Mouse (Mus musculus) gastrocnemius, postnatal 25 days (tissue): Measurements from ENCODE around the gene Alkbh1. TPM values are rescaled to one million over a fixed set of nuclear protein-coding genes. Genes with fewer than 3 reads are reported as not detected.

Experiments used
- DNase-seq: peaks from one replicate; pipeline ENCODE4 v3.0.0; 2022
- total RNA-seq, 2 experiments: library from RNA; stranded (reverse); gene quantifications; 1 replicate in 1 of 2; 2 replicates in 1 of 2; pipeline ENCODE4 v1.2.3; 2021

Gene Alkbh1
- total RNA-seq, 2 experiments from 2014 or later: 4.2 to 5.1 TPM

GRCm38 (mm10) chr12:87418921-87419320, 24.9 kb downstream of the Alkbh1 start:
- DNase-seq: no peak

- DNase-seq: no peak
These were observed 27.1 kb downstream of the Alkbh1 start for GRCm38 (mm10) chr12:87416690-87417089.

- no peak for DNase-seq
These were observed 28.5 kb downstream of the Alkbh1 start for GRCm38 (mm10) chr12:87415358-87415757.

GRCm38 (mm10) chr12:87413179-87413790, 30.5 kb downstream of the Alkbh1 start:
- DNase-seq: peak; percentile 22

- no peak for DNase-seq
These were observed 32.8 kb downstream of the Alkbh1 start for GRCm38 (mm10) chr12:87410999-87411398.

DNA sequence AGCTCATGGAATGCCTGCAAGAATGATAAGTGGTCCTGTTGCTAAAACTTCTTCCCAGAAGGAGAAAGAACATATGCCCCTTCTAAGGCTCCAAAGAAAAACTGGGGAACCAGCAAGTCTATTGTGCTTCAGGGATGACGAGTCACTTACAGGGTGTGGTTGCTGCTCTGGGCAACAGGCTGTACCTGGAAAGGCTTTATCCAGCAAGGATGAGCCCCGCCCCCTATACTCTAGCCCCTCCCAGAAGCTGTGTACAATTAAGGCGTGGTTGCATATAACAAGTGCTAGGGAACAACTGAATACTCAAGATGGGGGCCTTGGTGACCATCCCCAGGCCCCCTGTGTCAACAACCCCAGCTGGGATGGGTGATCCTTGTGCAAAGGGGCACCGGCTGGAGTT, 34.7 kb downstream of the Alkbh1 start:
- no peak for DNase-seq

DNA sequence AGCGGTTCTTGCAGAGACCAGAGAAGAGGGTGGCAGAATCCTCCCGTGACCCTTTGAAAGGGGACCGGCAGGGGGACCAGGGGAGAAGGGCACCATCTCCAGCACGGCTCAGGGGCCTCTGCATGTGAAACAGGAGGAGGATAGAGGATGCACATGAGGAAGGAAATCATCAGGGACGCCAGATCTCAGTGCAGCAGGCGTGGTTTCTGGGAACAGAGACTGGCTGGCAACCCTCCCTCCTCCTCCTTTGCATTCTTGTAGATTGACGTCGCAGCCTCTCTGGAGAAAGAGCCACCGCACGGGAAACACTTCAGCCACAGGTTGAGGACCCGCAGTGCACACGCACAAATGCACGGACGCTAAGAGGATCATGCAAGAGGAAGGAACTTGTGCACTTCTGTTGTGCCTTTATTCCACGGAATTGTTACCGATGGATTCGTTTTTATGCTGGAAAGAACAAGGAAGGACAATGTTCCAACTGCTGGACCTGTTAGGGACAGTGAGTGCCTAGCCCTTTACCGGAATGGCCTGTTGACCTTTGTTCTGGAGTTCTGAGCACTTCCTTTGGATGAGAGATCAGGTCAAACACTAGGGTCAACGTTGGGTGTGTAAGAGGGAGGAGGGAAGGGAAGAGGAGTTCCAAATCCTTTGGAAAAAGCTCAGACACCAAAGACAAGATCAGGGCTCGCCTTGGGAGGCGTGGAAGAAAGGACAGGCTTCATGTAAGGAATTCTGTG, 35.8 kb downstream of the Alkbh1 start:
- peak; percentile 24 for DNase-seq

GRCm38 (mm10) chr12:87405721-87406120, 38.1 kb downstream of the Alkbh1 start:
- no peak for DNase-seq

DNA sequence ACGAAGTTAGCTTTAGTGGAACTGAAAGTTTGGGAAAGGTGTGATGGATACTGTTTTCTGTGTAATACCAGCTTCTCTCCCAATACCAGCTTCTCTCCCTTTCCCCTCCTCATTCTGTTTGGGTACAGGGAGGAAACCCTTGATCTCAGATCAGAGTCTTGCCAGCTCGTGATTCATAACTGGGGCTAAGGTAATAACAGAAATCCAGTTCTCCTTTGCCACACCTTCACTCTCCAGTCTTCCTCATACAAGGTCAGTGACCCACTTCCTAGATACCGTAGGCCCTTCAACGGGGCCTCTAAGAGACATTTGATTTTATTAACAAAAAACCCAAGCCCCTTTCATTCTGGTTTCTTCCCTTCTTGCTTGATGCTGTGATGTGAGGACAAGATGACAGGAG, 38.7 kb downstream of the Alkbh1 start:
- DNase-seq: no peak

DNA sequence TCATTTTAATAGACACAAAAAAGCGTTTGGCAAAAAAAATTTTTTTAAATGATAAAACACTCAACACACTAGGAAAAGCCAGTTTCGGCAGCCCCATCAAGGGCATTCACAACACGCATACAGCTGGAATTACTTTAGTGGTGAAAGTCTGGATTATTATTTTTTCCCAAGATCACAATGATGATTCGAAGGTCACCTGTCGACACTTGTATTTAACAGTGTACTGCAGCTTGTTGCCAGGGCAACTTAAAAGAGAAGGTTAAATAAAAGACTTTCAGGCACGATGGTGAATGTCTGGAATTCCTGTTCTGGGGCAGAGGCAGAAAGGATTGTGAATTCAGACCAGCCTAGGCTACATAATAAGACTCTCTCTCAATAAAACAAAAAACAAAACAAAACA, 41.9 kb downstream of the Alkbh1 start:
- DNase-seq: no peak

GRCm38 (mm10) chr12:87399119-87399819, 44.5 kb downstream of the Alkbh1 start:
- DNase-seq: no peak

DNA sequence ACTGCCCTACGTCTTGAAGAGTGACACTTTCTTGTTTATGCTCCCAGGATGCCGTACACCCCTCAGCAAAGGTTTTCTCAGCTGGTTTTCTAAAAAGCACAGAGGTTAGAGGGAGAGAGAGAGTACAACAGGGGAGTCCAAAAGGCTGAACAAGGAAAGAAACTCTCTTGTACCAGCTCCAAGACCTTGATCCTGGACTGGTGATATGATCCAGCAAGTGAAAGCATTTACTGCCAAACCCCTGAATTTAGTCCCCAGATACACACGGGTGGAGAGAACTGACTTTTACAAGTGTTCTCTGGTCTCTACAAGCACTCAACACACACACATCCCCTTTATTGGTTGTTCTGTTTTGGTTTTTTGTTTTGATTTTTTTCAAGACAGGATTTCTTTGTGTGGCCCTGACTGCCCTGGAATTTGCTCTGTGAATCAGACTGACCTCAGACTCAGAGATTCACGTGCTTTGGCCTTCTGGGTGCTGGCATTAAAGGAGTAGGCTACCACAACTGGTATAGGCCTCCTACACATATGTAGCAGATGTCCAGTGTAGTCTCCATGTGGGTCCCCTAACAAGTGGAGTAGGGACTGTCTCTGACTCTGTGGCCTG, 45.9 kb downstream of the Alkbh1 start:
- DNase-seq: no peak

- DNase-seq: no peak
These were observed 46.7 kb downstream of the Alkbh1 start for GRCm38 (mm10) chr12:87397126-87397525.

GRCm38 (mm10) chr12:87394316-87394715, 49.5 kb downstream of the Alkbh1 start:
- DNase-seq: no peak

DNA sequence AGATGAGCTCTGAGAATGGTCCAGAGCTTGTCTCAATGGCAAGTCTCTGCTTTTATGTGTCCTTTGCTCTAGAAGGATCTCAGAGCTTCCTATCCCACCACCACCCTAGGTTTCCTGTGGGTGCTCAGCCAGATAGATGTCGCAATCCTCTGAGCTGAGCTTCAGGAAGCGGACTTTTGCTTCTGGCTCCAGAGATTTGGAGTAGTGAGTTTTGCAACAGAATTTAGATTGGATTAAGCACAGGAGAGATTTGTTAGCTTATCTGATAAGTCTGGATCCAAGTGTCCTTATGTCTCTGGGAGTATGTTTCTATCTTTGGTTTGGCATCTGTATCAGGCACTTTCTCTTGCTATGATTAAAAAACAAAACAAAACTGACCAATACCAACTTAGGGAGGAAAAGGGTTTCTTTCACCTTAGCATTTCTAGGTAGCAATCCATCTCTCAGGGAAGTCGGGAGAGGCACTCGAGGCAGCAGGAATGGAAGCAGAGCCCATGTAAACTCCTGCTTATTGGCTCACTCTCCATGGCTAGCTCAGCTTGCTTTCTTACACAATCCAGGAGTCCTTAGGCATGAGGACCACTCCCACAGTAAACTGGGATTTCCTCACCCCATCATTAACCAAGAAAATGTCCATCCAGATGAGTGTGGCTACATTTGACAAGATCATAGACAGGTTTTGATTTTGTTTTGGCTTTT, 50.2 kb downstream of the Alkbh1 start:
- DNase-seq: no peak

GRCm38 (mm10) chr12:87391355-87391754, 52.5 kb downstream of the Alkbh1 start:
- DNase-seq: no peak

DNA sequence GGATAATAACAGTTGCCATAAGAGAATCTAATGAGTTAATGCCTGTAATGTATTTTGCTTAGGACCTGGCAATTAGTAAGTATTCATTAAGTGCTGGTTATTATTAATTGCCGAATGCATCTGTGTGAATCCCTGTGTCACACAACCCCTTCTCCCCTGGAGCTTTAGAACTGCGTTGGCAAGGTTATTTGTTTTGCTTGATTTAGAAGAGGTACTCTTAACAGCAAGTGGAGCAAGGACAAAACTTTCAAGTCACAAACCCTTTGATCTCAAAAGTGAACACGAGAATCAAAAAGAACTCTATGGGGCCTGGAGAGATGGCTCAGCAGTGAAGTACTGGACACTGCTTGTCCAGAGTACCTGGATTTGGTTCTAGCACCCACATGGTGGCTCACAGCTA, 54.6 kb downstream of the Alkbh1 start:
- DNase-seq: no peak

DNA sequence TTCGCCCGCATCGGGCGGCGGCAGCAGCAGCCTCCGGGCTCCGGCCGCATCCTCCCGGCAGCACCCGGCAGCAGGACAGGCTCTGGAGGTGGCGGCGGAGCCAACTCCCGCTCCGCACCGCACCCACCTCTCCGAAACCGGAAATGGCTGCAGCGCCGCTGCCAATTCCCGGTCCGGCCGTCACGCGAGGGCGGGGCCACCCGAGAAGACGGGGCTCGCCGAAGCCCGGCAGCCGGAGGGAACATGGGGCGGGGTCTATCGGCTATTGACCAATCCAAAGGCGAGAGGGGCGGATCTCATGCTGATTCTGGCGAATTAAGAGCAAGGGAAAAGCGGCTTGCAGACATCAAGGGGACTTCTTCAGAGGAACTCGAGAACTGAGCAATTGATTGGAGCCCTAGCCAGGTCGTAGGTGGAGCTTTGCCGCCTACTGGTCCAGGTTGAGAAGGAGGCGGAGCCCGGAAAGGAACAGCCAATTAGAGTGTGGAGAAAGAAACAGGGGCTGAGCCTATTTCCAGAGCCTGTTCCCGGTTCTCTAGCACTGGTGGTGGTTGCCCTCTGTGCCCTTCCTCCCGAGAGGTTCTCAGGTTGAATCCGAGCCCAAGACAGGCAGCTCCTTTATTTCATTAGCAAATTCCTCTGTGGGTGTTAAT, 55.6 kb downstream of the Alkbh1 start, which contains the start of gene Sptlc2:
Gene Sptlc2 (minus strand): TSS at position 234 of the 653 bp plus-strand sequence.
- DNase-seq: peak; percentile 100

DNA sequence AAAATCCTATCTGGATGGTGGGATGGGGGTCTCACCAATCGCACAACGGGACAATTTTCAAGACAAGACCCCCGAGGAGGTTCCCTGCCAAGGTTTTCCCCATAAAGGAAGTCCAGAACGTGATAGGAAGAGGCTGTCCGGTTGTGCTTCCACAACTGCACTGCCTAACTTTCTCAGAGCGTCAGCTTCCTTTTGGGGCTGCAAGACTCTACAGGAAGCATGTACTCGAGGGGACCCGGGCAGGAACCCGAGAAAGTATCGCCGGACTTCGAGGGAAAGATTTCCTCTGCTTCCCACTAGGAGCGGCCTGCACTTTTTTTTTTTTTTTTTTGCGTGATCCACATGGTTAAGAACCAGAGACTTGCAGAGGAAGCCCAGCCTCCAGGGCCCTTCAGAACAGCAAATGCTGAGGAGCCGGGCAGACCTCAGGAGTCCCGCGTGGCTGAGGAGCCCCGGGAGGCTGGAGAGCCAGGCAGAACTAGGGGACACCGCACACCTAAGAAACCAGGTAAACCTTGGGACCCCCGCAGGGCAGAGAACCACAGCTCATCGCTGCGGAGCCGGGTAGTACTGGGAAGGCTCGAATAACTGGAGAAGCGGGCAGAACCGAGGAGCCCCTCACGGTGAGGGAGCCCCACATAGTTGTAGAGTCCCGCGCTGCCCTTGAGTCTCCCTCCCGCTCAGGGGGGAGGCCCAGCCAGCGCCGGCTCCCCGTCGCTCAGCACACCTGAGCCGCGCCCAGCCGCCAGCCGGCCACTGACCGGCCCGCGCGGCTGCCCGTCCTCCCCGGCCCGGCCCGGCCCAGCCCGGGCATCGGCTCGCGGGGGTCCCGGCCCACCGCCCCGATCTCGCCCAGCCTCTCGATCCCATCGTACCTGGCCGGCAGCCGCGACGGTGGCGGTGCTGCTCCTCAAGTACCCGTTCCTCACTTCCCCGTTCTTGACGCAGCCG, 56.4 kb downstream of the Alkbh1 start:
- DNase-seq: peak; percentile 22

DNA sequence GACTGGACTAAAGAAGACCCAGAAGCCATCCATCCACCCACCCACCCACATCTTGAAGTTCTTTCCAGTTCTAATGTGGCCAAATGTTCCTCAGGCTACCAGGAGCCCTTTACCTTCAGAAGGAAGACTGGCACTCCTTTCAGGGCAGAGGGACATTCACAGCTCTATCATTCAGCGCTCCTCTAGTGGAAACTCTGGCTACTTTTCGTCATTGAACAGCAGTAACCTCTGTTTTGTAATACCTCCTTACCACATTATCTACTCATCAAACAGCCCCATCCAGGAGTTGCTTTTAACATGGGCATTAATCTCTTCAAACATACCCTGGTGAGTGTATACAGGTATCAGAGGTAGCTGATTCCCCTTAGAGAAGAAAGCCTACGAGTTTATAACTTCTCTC, 58.8 kb downstream of the Alkbh1 start:
- DNase-seq: no peak

DNA sequence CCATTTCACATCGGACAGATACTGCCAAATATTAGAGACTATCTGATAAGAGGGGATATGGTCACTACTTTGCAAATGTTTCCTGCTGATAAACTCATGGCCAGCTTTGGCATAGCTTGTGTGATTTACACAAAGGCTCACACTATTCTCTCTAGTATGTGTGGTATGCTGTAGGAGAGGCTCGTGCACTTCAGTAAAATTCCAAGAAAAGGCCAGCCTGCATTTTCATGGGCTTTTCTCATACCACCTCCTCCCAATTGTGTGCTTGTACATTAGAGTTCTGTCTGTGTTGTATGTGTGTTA, 62.5 kb downstream of the Alkbh1 start:
- no peak for DNase-seq
